Mouse (Mus musculus) thymus, adult 2 months (tissue): Measurements from ENCODE around the gene Cyp8b1. TPM values are rescaled to one million over a fixed set of nuclear protein-coding genes. Genes with fewer than 3 reads are reported as not detected.

Source experiments
- DNase-seq: peaks from one replicate; pipeline ENCODE4 v3.0.0; 2021
- H3K27ac ChIP-seq: fragments of 200-500 bp; 2 replicates; pipeline ENCODE4 v1.5.1; 2012; ENCODE audit warnings: low read length, control low read depth; ENCODE audit not compliant: control insufficient read depth, insufficient read depth
- H3K27me3 ChIP-seq: fragments of 200-500 bp; 2 replicates; pipeline ENCODE4 v1.6.1; 2012; ENCODE audit warnings: mild to moderate bottlenecking, low read length, moderate library complexity, mixed read lengths; ENCODE audit not compliant: control insufficient read depth, insufficient read depth
- H3K36me3 ChIP-seq: fragments of 200-500 bp; 2 replicates; pipeline ENCODE4 v1.6.1; 2012; ENCODE audit warnings: mild to moderate bottlenecking, low read length, moderate library complexity; ENCODE audit not compliant: control insufficient read depth, insufficient read depth
- H3K4me1 ChIP-seq: fragments of 200-500 bp; replicated peaks from 2 replicates; pipeline ENCODE4 v1.6.1; 2012; ENCODE audit warnings: low read length; ENCODE audit not compliant: control insufficient read depth, insufficient read depth
- H3K4me3 ChIP-seq: fragments of 200-500 bp; 2 replicates; pipeline ENCODE4 v1.5.1; 2012; ENCODE audit warnings: mild to moderate bottlenecking, low read length, control low read depth, moderate library complexity; ENCODE audit not compliant: control insufficient read depth, insufficient read depth
- CTCF ChIP-seq: fragments of 200-500 bp; IDR thresholded peaks from 2 replicates; pipeline ENCODE4 v1.5.1; 2012; ENCODE audit warnings: mild to moderate bottlenecking, control low read depth, low read length, moderate library complexity, borderline replicate concordance; ENCODE audit not compliant: control insufficient read depth, poor library complexity, insufficient read depth; ENCODE audit errors: extremely low read depth
- POLR2A ChIP-seq: fragments of 200-500 bp; IDR thresholded peaks from 2 replicates; pipeline ENCODE4 v1.6.1; 2012; ENCODE audit warnings: mild to moderate bottlenecking, low read length, control low read depth, moderate library complexity; ENCODE audit not compliant: control insufficient read depth, poor library complexity, insufficient read depth; ENCODE audit errors: extremely low read depth
- WGBS: fragments of 180-500 bp; shearing (Covaris S2); methylation state at CpG from one replicate; pipeline ENCODE4 v1.1.7; 2018; 5-methylcytosine and 5-hydroxymethylcytosine counted together
- polyA plus RNA-seq: library from polyadenylated mRNA; depleted of rRNA; stranded (reverse); fragments of >200 nt; gene quantifications from 2 replicates; pipeline ENCODE4 v1.2.3, GENCODE M21; 2012

Gene Cyp8b1
- polyA plus RNA-seq, 1 experiment, result 0.74 TPM

GRCm38 (mm10) chr9:121928498-121928897, 12.4 kb upstream of the Cyp8b1 start:
- no peaks in the 10 kb centered on the region for H3K27me3 ChIP-seq
- WGBS, result 29% methylated on average over 2 of the region's 2 CpGs
- H3K27ac ChIP-seq, result no peak overlapping the region
- no peak overlapping the region for H3K4me3 ChIP-seq
- DNase-seq, result peak; percentile 62
- no peaks in the 10 kb centered on the region for H3K36me3 ChIP-seq
- peaks cover 20% of the 10 kb centered on the region for H3K4me1 ChIP-seq
- TF ChIP-seq CTCF (no peak), POLR2A (no peak)

GRCm38 (mm10) chr9:121927721-121928120, 11.6 kb upstream of the Cyp8b1 start:
- H3K27ac ChIP-seq, result no peak overlapping the region
- no peaks in the 10 kb centered on the region for H3K27me3 ChIP-seq
- WGBS, result 87% methylated on average over 7 of the region's 7 CpGs

GRCm38 (mm10) chr9:121926634-121927405, 10.7 kb upstream of the Cyp8b1 start:
- no peak for DNase-seq
- Histone ChIP-seq H3K36me3 (no peaks in the 10 kb centered on the region), H3K4me1 (peaks cover 20% of the 10 kb centered on the region), H3K27ac (peak overlapping the region; percentile 43; the same call in 1 of the 2 replicates), H3K27me3 (no peaks in the 10 kb centered on the region), H3K4me3 (no peak overlapping the region)
- TF ChIP-seq POLR2A, result no peak
- no peak for TF ChIP-seq CTCF
- WGBS, result 30% methylated on average over 11 of the region's 11 CpGs

More at GRCm38 (mm10) chr9:121927721-121928120, 11.6 kb upstream of the Cyp8b1 start:
- Histone ChIP-seq H3K4me3 (no peak overlapping the region), H3K4me1 (peaks cover 20% of the 10 kb centered on the region), H3K36me3 (no peaks in the 10 kb centered on the region)
- TF ChIP-seq CTCF, result no peak
- TF ChIP-seq POLR2A, result no peak
- DNase-seq, result no peak

GRCm38 (mm10) chr9:121925959-121926358, 9.9 kb upstream of the Cyp8b1 start:
- no peaks in the 10 kb centered on the region for H3K36me3 ChIP-seq
- no peak overlapping the region for H3K27ac ChIP-seq
- H3K4me3 ChIP-seq, result no peak overlapping the region
- TF ChIP-seq POLR2A, result no peak
- no peak for TF ChIP-seq CTCF
- no peaks in the 10 kb centered on the region for H3K27me3 ChIP-seq
- WGBS, result 85% methylated on average over 8 of the region's 8 CpGs
- DNase-seq, result no peak
- H3K4me1 ChIP-seq, result peaks cover 20% of the 10 kb centered on the region

GRCm38 (mm10) chr9:121924901-121925560, 8.9 kb upstream of the Cyp8b1 start:
- Histone ChIP-seq H3K36me3 (no peaks in the 10 kb centered on the region), H3K4me3 (no peak overlapping the region), H3K27ac (no peak overlapping the region), H3K4me1 (peaks cover 20% of the 10 kb centered on the region), H3K27me3 (no peaks in the 10 kb centered on the region)
- TF ChIP-seq CTCF, result no peak
- no peak for TF ChIP-seq POLR2A
- no peak for DNase-seq
- 92% methylated on average over 9 of the region's 9 CpGs for WGBS

GRCm38 (mm10) chr9:121923906-121924305, 7.8 kb upstream of the Cyp8b1 start:
- no peak overlapping the region for H3K27ac ChIP-seq
- DNase-seq, result no peak
- 96% methylated on average over 5 of the region's 5 CpGs for WGBS

More at GRCm38 (mm10) chr9:121923906-121924305, 7.8 kb upstream of the Cyp8b1 start:
- no peak for TF ChIP-seq CTCF
- TF ChIP-seq POLR2A, result no peak
- H3K36me3 ChIP-seq, result no peaks in the 10 kb centered on the region
- H3K4me1 ChIP-seq, result peaks cover 20% of the 10 kb centered on the region
- no peak overlapping the region for H3K4me3 ChIP-seq
- no peaks in the 10 kb centered on the region for H3K27me3 ChIP-seq
